Mouse (Mus musculus) neural tube, embryonic 15.5 days (tissue): ENCODE data around the gene Tbcb. TPM values are rescaled to one million over a fixed set of nuclear protein-coding genes. Genes with fewer than 3 reads are reported as not detected.

ENCODE experiments used
- ATAC-seq: fragments of 200-750 bp; cut with Nextera tagmentation; 2 replicates; pipeline ENCODE4 v1.8.0; 2017; ENCODE audit warnings: mild to moderate bottlenecking, moderate TSS enrichment, moderate library complexity; ENCODE audit not compliant: low FRiP score
- H3K27ac ChIP-seq: fragments of 300-500 bp; sonication (generic); replicated peaks from 2 replicates; pipeline ENCODE4 v1.5.1; 2015; ENCODE audit warnings: mild to moderate bottlenecking, inconsistent platforms
- H3K27me3 ChIP-seq: fragments of 300-500 bp; sonication (generic); replicated peaks from 2 replicates; pipeline ENCODE4 v1.6.1; 2015; ENCODE audit warnings: inconsistent platforms
- H3K36me3 ChIP-seq: fragments of 300-500 bp; sonication (generic); 2 replicates; pipeline ENCODE4 v1.6.1; 2015; ENCODE audit warnings: inconsistent platforms
- H3K4me1 ChIP-seq: fragments of 300-500 bp; sonication (generic); 2 replicates; pipeline ENCODE4 v1.6.1; 2015; ENCODE audit warnings: inconsistent platforms
- H3K4me2 ChIP-seq: fragments of 300-500 bp; sonication (generic); 2 replicates; pipeline ENCODE4 v1.6.1; 2015; ENCODE audit warnings: inconsistent platforms, mild to moderate bottlenecking, moderate library complexity
- H3K4me3 ChIP-seq: fragments of 300-500 bp; sonication (generic); replicated peaks from 2 replicates; pipeline ENCODE4 v1.5.1; 2015; ENCODE audit warnings: mild to moderate bottlenecking, inconsistent platforms
- H3K9ac ChIP-seq: fragments of 300-500 bp; sonication (generic); replicated peaks from 2 replicates; pipeline ENCODE4 v1.6.1; 2015; ENCODE audit warnings: mild to moderate bottlenecking, inconsistent platforms
- H3K9me3 ChIP-seq: fragments of 300-500 bp; sonication (generic); replicated peaks from 2 replicates; pipeline ENCODE4 v1.6.1; 2016; ENCODE audit warnings: inconsistent platforms
- WGBS: fragments of 180-500 bp; shearing (Covaris S2); methylation state at CpG from one replicate; pipeline ENCODE4 v1.1.7; 2015; ENCODE audit warnings: mixed read lengths; 5-methylcytosine and 5-hydroxymethylcytosine counted together
- polyA plus RNA-seq: library from polyadenylated mRNA; unstranded; fragments of >200 nt; fragmentation: Nextera tagmentation; extraction: Ambion mirVana; gene quantifications from 2 replicates; pipeline ENCODE4 v1.2.1, GENCODE M21; 2015

Gene Tbcb
- polyA plus RNA-seq: 405 and 478 TPM in 2 replicates

- H3K4me1 ChIP-seq: peaks cover 28% of the 10 kb centered on the region
- peak within 1 kb of the TSS; percentile 80 for H3K4me3 ChIP-seq
- H3K36me3 ChIP-seq: peaks cover 35% of the 10 kb centered on the region
- ATAC-seq: peak; percentile 93
- no peaks in the 10 kb centered on the region for H3K9me3 ChIP-seq
- under 1% methylated on average over 67 of the region's 67 CpGs for WGBS
- peak within 1 kb of the TSS; percentile 84 for H3K4me2 ChIP-seq
- H3K27me3 ChIP-seq: no peaks in the 10 kb centered on the region
- peak within 1 kb of the TSS; percentile 98 for H3K27ac ChIP-seq
- peak within 1 kb of the TSS; percentile 72 for H3K9ac ChIP-seq
Observed at GRCm38 (mm10) chr7:30231669-30232454, at the start of gene Tbcb, which contains the start of gene Polr2i. Gene Tbcb, minus strand, starts transcription at chr7:30232272. Gene Polr2i, plus strand, starts transcription at chr7:30231948.

GRCm38 (mm10) chr7:30281522-30281921 is 49.5 kb upstream of the Tbcb start:
- Histone ChIP-seq H3K4me3 (0 out of 2 replicates have a peak overlapping the region, but pooled peaks have one; percentile 75), H3K4me1 (peaks cover 16% of the 10 kb centered on the region), H3K4me2 (peak overlapping the region; percentile 98), H3K36me3 (no peaks in the 10 kb centered on the region), H3K9ac (no peak overlapping the region), H3K27me3 (no peaks in the 10 kb centered on the region), H3K9me3 (no peaks in the 10 kb centered on the region), H3K27ac (peak overlapping the region; percentile 97)
- no peak for ATAC-seq
- WGBS: 82% methylated on average over 4 of the region's 4 CpGs

- Histone ChIP-seq H3K36me3 (no peaks in the 10 kb centered on the region), H3K4me1 (peaks cover 16% of the 10 kb centered on the region), H3K9ac (peak overlapping the region; percentile 68), H3K27me3 (no peaks in the 10 kb centered on the region), H3K4me2 (peak overlapping the region; percentile 98), H3K9me3 (no peaks in the 10 kb centered on the region), H3K27ac (peak overlapping the region; percentile 97), H3K4me3 (peak overlapping the region; percentile 75)
- WGBS: under 1% methylated on average over 20 of the region's 20 CpGs
- peak; percentile 90 for ATAC-seq
Observed at GRCm38 (mm10) chr7:30280670-30281138, 48.6 kb upstream of the Tbcb start.

- under 1% methylated on average over 48 of the region's 49 CpGs for WGBS
Observed at GRCm38 (mm10) chr7:30279951-30280669, 48.0 kb upstream of the Tbcb start, which contains the start of the genes Thap8 and Wdr62. Gene Thap8, plus strand, starts transcription at chr7:30280094. Gene Wdr62, minus strand, starts transcription at chr7:30280419.

GRCm38 (mm10) chr7:30279536-30279935 is 47.5 kb upstream of the Tbcb start:
- no peak overlapping the region; the same call in 1 of the 2 replicates for H3K27ac ChIP-seq
- peaks cover 16% of the 10 kb centered on the region for H3K4me1 ChIP-seq
- 0% methylated on average over 6 of the region's 6 CpGs for WGBS
- peak overlapping the region; percentile 75 for H3K4me3 ChIP-seq
- no peaks in the 10 kb centered on the region for H3K27me3 ChIP-seq
- no peak for ATAC-seq
- H3K9ac ChIP-seq: peak overlapping the region; percentile 53; the same call in 1 of the 2 replicates
- peak overlapping the region; percentile 98 for H3K4me2 ChIP-seq
- no peaks in the 10 kb centered on the region for H3K36me3 ChIP-seq
- H3K9me3 ChIP-seq: no peaks in the 10 kb centered on the region

More at GRCm38 (mm10) chr7:30279951-30280669, 48.0 kb upstream of the Tbcb start, which contains the start of the genes Thap8 and Wdr62:
- no peaks in the 10 kb centered on the region for H3K27me3 ChIP-seq
- peak within 1 kb of the TSS; percentile 97 for H3K27ac ChIP-seq
- peak within 1 kb of the TSS; percentile 75 for H3K4me3 ChIP-seq
- peak; percentile 96 for ATAC-seq
- H3K4me2 ChIP-seq: peak within 1 kb of the TSS; percentile 98
- H3K9ac ChIP-seq: peak within 1 kb of the TSS; percentile 68
- no peaks in the 10 kb centered on the region for H3K36me3 ChIP-seq
- H3K4me1 ChIP-seq: peaks cover 16% of the 10 kb centered on the region
- H3K9me3 ChIP-seq: no peaks in the 10 kb centered on the region

- WGBS: 52% methylated on average over 2 of the region's 2 CpGs
- peaks cover 16% of the 10 kb centered on the region for H3K4me1 ChIP-seq
- no peak for ATAC-seq
- no peak overlapping the region for H3K9ac ChIP-seq
- no peak overlapping the region for H3K4me2 ChIP-seq
- H3K4me3 ChIP-seq: 0 out of 2 replicates have a peak overlapping the region, but pooled peaks have one; percentile 75
- H3K36me3 ChIP-seq: no peaks in the 10 kb centered on the region
- H3K27ac ChIP-seq: no peak overlapping the region
- no peaks in the 10 kb centered on the region for H3K9me3 ChIP-seq
- H3K27me3 ChIP-seq: no peaks in the 10 kb centered on the region
Observed at GRCm38 (mm10) chr7:30278911-30279310, 46.8 kb upstream of the Tbcb start.

DNA sequence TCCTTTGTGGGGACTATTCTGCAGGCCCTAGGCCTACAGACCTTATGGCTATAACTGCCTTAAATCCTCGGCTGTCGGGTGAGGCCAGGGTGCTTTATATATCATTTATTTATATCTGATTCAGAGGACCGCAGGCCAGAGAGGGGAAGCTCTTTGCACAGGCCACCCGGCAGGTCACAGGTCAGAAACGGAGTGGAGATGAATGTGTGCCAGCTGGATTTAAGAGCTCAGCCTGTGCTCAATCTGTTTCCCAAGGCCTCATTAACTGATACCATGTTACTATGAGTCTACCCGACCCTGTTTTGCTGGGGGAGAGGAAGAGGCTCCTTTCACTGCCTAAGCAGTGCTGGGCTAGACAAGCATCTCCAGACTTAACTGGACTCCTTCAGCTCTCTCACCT is 42.3 kb upstream of the Tbcb start:
- ATAC-seq: no peak
- Histone ChIP-seq H3K9ac (no peak overlapping the region), H3K4me1 (peaks cover 2% of the 10 kb centered on the region), H3K4me2 (no peak overlapping the region), H3K9me3 (no peaks in the 10 kb centered on the region), H3K4me3 (no peak overlapping the region), H3K27ac (no peak overlapping the region), H3K36me3 (no peaks in the 10 kb centered on the region), H3K27me3 (no peaks in the 10 kb centered on the region)
- 79% methylated on average over 6 of the region's 6 CpGs for WGBS

- no peak for ATAC-seq
- WGBS: 88% methylated on average over 4 of the region's 4 CpGs
- H3K9ac ChIP-seq: no peak overlapping the region
Observed at GRCm38 (mm10) chr7:30269641-30270040, 37.6 kb upstream of the Tbcb start.

DNA sequence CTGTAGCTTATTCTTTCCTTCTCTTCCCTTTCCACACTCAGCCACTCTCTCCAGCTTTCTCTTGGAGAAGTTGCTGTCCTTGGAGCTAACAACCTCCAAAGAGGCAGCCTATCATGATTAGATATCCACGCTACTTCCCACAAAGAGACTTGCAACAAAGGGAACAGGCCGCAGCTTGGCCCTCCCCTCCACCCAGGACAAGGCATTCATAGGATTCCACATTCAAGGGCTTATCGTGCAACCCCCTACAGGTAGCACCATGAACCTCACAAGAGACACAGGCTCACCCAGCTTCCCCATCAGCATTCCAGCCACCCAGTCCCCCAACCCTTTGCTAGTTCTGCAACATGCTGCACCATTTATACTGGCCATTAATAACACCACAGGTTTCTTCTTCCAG is 34.7 kb upstream of the Tbcb start:
- ATAC-seq: no peak
- 92% methylated on average over 3 of the region's 3 CpGs for WGBS

More at GRCm38 (mm10) chr7:30269641-30270040, 37.6 kb upstream of the Tbcb start:
- Histone ChIP-seq H3K36me3 (no peaks in the 10 kb centered on the region), H3K27me3 (no peaks in the 10 kb centered on the region), H3K27ac (no peak overlapping the region), H3K4me1 (no peaks in the 10 kb centered on the region), H3K9me3 (no peaks in the 10 kb centered on the region), H3K4me2 (no peak overlapping the region), H3K4me3 (no peak overlapping the region)

DNA sequence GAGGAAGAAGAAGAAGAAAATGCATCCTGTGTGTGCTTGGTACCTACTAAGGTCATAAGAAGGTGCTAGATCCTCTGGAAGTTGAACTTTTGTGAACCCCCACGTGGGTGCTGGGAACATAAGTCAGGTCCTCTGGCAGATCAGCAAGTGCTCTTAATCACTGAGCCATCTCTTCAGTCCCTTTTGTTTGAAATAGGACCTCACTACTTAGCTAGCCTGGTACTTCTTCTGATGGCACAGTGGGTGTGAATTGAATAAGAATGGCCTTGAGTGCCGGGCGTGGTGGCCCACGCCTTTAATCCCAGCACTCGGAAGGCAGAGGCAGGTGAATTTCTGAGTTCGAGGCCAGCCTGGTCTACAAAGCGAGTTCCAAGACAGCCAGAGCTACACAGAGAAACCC is 33.9 kb upstream of the Tbcb start:
- no peak for ATAC-seq

More for the DNA sequence above, 34.7 kb upstream of the Tbcb start:
- Histone ChIP-seq H3K36me3 (no peaks in the 10 kb centered on the region), H3K4me3 (no peak overlapping the region), H3K4me1 (no peaks in the 10 kb centered on the region), H3K9me3 (no peaks in the 10 kb centered on the region), H3K9ac (no peak overlapping the region), H3K27ac (no peak overlapping the region), H3K27me3 (no peaks in the 10 kb centered on the region), H3K4me2 (no peak overlapping the region)

DNA sequence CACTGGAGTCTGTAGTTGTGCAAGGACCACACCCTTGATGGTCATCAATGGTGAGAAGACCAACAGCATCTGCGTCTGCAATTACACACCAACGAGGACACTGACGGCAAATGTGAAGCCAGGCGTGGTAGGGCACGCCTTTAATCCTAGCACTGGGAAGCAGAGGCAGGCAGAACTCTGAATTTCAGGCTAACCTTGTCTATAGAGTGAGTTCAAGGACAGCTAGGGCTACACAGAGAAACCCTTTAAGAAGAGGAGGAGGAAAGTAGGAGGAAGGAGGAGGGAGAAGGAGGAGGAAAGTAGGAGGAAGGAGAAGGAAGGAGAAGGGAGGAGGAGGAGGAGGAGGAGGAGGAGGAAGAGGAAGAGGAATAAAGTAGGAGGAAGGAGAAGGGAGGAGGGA is 33.5 kb upstream of the Tbcb start:
- no peak overlapping the region for H3K4me3 ChIP-seq
- 93% methylated on average over 5 of the region's 5 CpGs for WGBS
- ATAC-seq: no peak

More for the DNA sequence above, 33.9 kb upstream of the Tbcb start:
- H3K4me2 ChIP-seq: no peak overlapping the region
- H3K9me3 ChIP-seq: no peaks in the 10 kb centered on the region
- H3K9ac ChIP-seq: no peak overlapping the region
- 92% methylated on average over 7 of the region's 7 CpGs for WGBS
- no peak overlapping the region for H3K4me3 ChIP-seq
- no peak overlapping the region for H3K27ac ChIP-seq
- H3K27me3 ChIP-seq: no peaks in the 10 kb centered on the region
- no peaks in the 10 kb centered on the region for H3K36me3 ChIP-seq
- H3K4me1 ChIP-seq: no peaks in the 10 kb centered on the region

More for the DNA sequence above, 33.5 kb upstream of the Tbcb start:
- no peak overlapping the region for H3K4me2 ChIP-seq
- no peaks in the 10 kb centered on the region for H3K4me1 ChIP-seq
- H3K9ac ChIP-seq: no peak overlapping the region
- no peaks in the 10 kb centered on the region for H3K9me3 ChIP-seq
- H3K36me3 ChIP-seq: no peaks in the 10 kb centered on the region
- no peaks in the 10 kb centered on the region for H3K27me3 ChIP-seq
- H3K27ac ChIP-seq: no peak overlapping the region
